Mouse (Mus musculus) embryonic fibroblast, embryonic 13.5 days (primary cell): ENCODE measurements at regions not wholly inside any gene's neighbourhood (a gene's known extent, or its start where the extent isn't known, plus 50 kb on each side); places are given as distances from the start of the nearest gene placed in this dataset.

ENCODE experiments used
- H3K27ac ChIP-seq: 2 replicates; pipeline ENCODE4 v1.5.1; 2012; ENCODE audit warnings: low read length, control low read depth, inconsistent platforms; ENCODE audit not compliant: insufficient read depth
- H3K4me1 ChIP-seq: 2 replicates; pipeline ENCODE4 v1.6.1; 2011; ENCODE audit warnings: low read length; ENCODE audit not compliant: control insufficient read depth, insufficient read depth
- H3K4me3 ChIP-seq: 2 replicates; pipeline ENCODE4 v1.5.1; 2011; ENCODE audit warnings: mild to moderate bottlenecking, control low read depth, low read length; ENCODE audit not compliant: insufficient read depth
- CTCF ChIP-seq: IDR thresholded peaks from 2 replicates; pipeline ENCODE4 v1.5.1; 2011; ENCODE audit warnings: mild to moderate bottlenecking, control low read depth, low read length, moderate library complexity, borderline replicate concordance; ENCODE audit not compliant: insufficient read depth
- POLR2A ChIP-seq: IDR thresholded peaks from 2 replicates; pipeline ENCODE4 v1.6.1; 2011; ENCODE audit warnings: low read depth, mild to moderate bottlenecking, control low read depth, low read length, moderate library complexity

GRCm38 (mm10) chr3:6683679-6684078 is 63.4 kb upstream of the 1700008P02Rik start:
- Histone ChIP-seq H3K27ac (no peak overlapping the region), H3K4me3 (no peak overlapping the region), H3K4me1 (no peaks in the 10 kb centered on the region)
- TF ChIP-seq CTCF = no peak
- no peak for TF ChIP-seq POLR2A

GRCm38 (mm10) chr3:6681411-6681810 is 61.2 kb upstream of the 1700008P02Rik start:
- H3K27ac ChIP-seq = no peak overlapping the region
- TF ChIP-seq POLR2A (no peak), CTCF (no peak)
- H3K4me3 ChIP-seq = no peak overlapping the region
- no peaks in the 10 kb centered on the region for H3K4me1 ChIP-seq

- Histone ChIP-seq H3K4me3 (no peak overlapping the region), H3K4me1 (no peaks in the 10 kb centered on the region), H3K27ac (no peak overlapping the region)
- no peak for TF ChIP-seq POLR2A
- TF ChIP-seq CTCF = no peak
Observed at GRCm38 (mm10) chr3:6676382-6676781, 56.1 kb upstream of the 1700008P02Rik start.

- no peaks in the 10 kb centered on the region for H3K4me1 ChIP-seq
- H3K4me3 ChIP-seq = no peak overlapping the region
- no peak for TF ChIP-seq POLR2A
- 0 out of 2 replicates have a peak, but pooled peaks have one; percentile 9 for TF ChIP-seq CTCF
- no peak overlapping the region for H3K27ac ChIP-seq
Observed at GRCm38 (mm10) chr3:6675354-6675753, 55.1 kb upstream of the 1700008P02Rik start.
